Mouse (Mus musculus) c-Kit-positive CD71-negative TER-119-negative erythroid progenitor cells, embryonic 14.5 days (primary cell): ENCODE results near the gene Gm21970.

Source experiments
- DNase-seq: peaks from one replicate; pipeline ENCODE4 v3.0.0-alpha.2; 2013; ENCODE audit warnings: low read depth

The Gm21970 gene

DNA sequence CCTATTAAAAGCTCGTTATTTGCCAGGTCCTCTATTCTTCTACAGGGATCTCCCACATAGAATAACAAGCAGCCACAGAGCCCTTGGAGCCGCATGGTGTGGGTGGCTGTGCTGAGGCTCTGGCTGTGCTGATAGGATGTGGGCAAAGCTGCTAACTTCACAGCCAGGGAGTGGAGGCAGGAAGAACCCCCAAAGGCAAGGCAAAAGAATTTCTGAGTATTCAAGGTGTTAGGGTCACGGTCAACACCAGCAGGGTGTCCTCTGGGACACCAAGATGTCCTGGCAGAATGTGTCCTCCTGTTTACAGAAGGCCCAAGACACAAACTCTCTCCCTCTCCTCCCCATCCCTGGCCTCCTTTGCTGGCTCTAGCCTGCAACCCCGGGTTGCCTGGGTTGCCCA is 50.9 kb downstream of the Gm21970 start:
- DNase-seq: no peak

DNA sequence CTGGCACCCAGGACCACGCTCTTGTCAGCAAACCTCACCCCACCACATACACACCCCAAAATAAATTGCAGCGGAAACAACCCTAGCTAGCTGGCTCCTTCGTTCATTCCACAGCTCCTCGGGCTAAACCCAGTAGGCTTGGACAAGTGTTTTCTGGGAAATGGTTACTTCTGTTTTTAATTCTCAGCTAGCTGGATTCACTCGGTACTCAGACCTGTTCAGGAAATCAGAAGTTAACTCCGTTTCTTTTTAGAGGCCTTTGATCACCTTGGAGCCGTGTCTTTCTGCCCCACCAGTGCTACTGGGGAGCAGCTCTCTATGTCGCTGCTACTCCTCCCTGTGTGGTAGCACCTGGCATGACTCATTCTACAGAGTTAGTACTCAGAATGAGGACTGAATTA is 51.7 kb downstream of the Gm21970 start:
- DNase-seq: no peak

DNA sequence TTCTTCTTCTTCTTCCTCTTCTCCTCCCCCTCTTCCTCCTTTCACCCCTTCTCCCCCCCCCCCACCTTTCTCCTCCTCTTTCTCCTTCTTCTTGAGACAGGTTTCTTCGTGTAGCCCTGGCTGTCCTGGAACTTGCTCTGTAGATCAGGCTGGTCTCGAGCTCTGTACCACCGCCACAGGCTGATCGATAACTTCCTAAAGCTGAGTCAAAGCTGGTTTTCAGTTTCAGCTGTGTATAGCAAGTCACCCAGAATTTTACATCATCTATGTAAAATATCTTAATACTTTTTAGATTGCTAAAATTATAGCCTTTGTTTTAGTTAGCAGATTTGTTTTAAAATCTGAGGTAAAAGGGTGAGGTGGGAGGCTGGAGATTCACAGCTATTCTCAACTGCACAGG is 53.3 kb downstream of the Gm21970 start:
- DNase-seq: no peak

DNA sequence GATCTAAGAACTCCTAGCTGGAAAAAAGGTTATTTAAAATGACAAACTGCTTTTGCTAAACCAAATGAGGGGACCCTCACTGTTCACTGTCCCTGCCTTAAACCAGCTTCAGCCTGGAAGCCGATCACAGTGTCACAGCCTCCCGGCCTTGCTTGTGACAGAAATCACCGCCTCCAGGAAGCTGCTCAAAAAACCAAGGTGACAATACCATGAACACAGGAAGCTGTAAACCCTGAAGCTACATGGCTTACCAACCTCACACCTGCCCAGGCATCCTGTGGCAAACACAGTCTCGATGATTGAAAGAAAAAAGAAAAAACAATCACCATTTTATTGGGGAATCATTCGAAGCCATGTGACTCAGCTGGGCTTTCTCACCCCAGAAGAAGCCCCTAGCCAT is 54.0 kb downstream of the Gm21970 start:
- no peak for DNase-seq

DNA sequence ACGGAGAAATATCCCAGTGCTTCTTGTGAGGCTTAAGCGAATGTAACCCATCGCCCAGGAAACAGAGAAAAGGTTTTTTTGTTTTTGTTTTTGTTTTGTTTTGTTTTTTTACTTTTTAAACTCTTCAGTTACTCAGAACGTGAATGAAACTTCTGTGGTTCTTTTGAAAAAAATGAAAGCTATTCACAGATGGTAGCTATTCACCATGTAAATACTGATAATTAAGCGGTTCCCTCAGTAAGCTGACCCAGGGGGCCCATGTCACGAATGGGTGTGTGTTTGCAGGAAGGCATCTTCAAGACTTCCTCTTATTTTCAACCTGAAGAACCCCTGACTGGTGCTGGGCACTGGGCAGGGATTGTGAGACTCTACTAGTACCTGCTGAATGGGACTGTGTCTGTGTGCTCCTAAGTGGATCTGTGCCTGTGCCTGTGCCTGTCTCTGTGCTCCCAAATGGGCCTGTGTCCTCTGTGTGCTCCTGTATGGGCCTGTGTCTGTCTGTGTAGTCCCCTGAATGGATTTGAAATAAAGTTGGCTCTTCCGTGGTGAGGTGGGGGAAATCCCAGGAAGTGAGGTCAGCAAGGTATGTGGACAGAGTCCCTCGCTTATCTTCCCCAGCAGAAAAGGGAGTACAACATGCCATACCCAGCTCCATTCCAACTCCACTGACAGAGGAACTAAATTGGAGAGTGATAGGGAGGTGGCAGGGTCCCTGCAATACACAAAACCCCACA is 55.4 kb downstream of the Gm21970 start:
- DNase-seq: no peak

DNA sequence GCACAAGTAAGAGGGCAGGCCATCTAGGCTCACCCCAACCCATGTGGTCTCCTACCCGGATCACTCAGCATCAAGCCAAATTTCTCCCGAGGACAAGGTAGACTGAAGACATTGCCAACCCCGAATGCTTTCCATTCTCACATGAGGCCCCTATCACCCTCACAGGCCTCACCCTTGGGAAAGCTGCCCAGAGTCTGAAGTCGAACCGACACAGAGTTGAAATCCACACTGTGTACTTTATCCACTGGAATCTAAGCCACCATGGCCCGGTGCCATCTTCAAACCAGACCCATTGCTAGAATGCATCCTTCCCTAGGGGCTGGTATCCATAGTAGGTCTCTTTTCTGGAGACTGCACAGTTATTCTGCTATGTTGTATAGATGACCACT is 56.0 kb downstream of the Gm21970 start:
- no peak for DNase-seq

DNA sequence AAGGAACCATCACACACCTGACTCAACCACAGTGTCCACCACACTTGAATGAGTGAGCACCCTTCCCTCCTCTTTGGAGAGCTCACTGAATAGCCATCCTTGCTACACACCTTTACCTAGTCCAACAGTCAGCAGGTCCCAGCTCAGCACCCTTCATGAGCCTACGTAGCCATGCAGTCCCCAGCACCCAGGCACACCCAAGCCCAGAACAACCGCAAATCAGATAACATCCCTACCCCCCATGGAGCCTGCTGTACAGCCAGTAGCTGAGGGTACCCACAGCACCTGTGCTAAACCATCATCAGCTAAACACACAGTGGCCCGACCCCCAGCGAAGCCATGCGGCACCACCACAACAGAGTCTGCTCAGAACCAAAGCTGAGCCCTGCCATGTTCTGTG is 56.6 kb downstream of the Gm21970 start:
- DNase-seq: no peak

DNA sequence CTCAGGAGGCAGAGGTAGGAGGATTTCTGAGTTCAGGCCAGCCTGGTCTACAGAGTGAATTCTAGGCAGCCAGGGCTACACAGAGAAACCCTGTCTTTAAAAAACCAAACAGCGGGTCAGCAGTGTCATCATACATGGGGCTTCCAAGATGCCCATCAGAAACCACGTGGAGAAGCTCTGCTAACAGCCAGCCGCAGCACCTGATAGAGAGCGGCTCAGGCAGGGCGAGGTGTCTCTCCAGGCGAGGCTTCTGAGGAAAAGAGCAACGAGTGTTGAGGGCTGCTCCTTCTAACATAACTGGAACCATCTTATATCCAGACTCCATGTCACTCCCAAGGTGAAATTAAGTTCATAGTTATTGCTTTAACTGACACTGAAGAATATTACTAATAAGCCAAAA is 57.4 kb downstream of the Gm21970 start:
- DNase-seq: no peak

DNA sequence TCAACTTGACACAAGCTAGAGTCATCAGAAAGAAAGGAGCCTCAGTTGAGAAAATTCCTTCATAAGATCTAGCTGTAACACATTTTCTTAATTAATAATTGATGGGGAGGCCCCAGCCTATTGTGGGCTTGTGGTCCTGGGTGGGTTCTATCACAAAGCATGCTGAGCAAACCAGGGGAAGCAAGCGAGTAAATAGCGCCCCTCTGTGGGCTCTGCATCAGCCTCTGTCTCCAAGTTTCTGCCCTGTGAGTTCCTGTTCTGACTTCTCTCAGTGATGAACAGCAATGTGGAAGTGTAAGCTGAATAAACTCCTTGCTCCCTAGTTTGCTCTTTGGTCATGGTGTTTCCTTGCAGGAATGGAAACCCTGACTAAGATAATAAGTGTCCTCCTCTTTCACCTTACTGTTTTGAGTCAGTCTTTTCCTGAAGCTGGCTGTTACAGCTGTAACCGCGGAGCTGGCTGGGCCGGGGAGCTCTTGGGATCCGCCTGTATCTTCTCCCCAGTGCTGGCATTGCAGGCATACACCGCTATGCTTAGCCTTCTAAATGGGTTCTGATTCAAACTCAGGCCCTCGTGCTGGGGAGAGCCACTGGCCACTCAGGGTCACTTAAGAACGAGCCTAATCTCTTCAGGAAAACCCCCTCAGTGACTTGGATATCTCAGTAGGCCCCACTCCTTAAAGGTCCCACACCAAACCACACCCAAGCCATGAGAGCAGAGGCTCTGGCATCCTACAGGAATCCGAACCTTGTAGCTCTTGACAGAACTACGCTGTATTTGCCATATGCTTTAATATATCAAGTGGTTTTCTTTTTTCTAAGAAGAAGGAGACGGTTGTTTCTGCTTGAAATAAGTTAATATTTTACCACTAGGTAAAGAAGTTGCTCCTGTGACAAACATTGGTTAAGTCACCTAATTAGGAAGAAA is 58.9 kb downstream of the Gm21970 start:
- DNase-seq: no peak

DNA sequence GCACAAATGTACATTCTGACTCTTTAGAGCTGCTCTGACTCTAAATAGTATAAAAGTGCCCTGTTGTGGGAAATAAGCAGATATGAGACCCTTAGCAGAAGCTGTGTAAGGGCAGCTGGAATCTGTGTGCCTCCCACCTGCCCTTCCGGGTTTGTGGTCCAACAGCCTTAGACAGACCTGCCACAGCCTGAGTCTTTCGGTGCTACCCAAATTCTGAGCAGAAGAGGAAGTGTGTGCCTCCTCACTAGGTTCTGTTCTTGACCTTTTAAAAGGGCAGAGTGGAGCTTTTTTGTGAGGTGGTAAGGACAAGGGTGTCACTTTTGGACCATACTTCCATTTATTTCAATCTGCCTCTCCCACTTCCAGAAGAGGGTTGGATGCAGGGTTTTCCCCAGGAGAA is 60.4 kb downstream of the Gm21970 start:
- DNase-seq: no peak

DNA sequence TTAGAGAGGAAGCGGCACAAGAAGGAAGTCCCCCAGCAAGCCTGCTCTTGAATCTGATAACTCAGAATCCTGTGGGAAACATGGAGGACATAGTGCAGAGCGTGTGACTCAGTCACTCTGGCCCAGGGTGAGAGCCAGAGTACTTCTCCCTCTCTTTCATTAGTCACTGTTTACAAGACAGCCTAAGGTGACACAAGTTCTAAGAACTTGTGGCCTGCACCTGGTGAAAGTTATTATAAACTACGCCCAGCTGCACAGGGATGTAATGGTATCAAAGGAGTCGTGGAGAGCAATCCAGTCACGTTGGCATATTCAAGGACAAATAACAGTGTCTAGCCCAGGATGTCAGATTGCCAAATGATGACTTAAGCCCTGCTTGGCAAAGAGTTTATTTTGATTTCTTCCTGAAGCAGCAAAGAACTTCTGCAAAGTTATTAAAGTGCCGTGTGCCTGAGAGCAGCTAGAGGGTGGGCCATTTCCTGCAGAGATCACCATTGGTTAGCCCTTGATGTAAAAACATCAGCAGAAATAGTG is 60.9 kb downstream of the Gm21970 start:
- DNase-seq: no peak

DNA sequence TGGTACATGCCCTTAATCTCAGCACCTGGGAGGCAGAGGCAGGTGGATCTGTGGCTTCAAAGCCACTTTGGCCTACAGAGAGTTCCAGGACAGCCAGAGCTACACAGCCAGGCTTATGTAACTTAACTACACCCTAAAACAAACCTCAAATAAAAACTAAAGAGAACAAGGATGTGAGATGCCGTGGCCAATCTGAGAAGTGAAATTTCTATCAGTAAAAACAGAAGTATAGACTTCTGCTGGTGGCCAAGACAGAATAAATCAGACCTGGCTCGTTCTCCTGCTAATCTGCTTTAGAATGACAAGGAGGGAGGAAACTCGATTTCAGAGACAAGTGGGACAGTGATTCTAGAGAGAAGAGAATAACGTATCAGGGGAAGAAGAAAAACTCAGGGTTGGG is 64.3 kb downstream of the Gm21970 start:
- DNase-seq: no peak

DNA sequence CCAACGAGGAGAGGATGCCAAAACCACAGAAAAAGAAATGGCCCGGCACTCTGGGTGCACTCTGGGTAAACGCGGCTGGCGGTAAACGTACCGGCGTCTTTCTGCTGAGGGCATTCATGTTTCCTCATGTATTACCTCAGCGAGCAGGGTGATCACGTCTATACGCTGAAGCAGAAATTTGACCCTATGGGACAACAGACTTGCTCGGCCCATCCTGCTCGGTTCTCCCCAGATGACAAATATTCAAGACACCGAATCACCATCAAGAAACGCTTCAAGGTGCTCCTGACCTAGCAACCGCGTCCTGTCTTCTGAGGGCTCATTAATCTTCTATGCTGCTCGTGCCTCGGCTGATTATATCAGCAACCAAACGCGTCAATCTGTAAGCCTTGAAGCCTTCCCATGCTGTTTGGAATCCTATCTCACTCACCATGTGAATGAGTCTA is 66.8 kb downstream of the Gm21970 start:
- DNase-seq: no peak

DNA sequence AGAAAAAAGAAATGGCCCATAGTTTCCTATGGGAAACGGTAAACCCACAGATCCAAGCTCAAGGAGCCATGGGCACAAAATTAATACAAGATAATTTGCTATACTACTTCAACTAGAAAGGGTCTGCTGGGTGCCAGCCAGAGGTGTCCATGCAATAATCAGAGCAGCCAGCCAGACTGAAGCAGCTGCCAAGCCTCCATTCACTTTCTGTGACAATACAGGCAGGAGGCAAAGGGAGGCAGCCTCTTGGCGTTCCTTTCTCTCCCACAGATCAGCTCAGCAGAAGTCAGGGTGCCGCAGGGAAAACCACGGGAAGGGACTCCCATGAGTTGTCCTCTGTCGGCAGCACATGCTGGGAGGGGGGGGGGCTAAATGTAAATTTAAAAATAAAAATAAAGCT is 67.5 kb downstream of the Gm21970 start:
- DNase-seq: no peak

DNA sequence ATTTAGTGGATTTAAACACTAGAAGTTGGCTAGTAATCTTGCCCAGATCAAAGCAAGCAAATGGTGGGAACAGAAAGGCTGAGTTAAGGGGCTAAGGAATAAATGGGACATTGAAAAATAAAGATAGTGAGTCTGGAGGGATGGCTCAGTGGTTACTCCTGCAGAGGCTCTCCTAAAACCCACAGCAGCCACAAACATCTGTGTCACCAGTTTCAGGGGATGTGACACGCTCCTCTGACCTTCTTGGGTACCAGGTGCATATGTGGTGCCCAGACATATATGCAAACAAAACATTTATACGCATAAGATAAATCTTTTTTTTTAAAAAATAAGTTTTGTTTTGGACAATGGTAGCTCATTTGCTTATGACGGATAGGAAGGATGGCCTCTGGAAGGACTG is 67.9 kb downstream of the Gm21970 start:
- DNase-seq: no peak

DNA sequence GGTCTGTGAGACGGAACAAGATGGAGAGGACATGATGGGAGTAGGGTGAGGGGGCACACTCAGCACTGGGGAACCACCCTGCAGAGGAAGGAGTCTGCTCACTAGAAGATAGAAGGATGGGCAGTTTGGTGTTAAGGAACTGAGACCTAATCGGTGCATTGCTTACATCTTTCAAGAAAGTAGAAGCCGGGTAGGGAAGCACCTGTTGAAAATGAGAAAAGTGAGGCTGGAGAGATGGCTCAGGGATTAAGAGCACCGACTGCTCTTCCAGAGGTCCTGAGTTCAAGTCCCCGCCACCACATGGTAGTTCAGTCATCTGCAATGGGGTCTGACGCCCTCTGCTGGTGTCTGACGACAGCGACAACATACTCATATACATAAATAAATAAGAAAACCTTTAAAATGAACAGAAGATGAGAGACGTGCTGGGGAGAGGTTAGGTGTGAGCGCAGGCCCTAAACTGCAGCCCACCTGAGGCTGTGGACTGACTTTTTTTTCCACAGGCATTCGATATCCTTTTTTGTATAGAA is 68.4 kb downstream of the Gm21970 start:
- no peak for DNase-seq

DNA sequence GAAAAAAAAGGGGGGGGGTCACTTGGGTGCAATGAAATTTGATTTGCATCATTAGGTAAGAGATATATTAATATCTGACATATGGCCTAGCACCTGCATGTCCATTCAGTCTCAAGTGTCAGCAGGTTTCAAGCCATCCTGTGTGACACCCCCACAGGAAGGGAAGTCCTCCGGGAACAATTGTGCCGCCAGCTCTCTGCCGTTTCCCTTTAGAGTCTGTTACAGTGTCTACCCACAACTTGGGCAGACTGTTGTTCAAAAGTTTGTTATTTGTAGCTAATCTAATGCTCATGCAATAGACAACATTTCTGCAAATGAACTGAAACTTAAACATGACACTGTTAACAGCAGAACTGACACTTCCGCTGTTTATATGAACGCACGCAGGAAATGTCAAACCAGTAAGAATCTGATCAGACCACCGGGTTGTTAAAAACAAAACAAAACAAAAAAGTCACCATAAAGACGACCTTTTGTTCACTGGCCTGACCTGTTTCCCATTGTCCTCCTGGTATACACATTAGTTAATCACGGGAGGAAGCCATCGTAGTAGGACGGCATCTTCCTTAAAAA is 69.6 kb downstream of the Gm21970 start:
- DNase-seq: no peak

DNA sequence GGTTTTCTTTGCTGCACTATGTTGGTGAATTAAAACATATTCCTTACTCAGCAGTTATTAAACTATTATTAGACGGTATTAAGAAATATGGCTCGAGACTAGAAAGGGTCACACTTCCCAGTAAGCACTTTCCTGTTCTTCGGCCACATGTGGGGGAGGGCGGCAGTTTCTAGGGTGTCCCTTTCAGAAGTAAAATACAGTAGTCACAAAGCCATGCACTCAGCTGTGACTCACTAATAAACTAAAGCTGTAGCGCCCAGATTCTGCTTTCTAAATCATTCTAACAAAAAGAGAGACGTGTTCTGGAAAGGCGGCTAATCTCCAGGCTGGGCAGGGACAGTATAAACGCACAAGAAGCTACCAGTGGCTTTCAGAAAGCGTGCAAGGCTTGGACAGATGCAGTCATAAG is 70.3 kb downstream of the Gm21970 start:
- DNase-seq: no peak

DNA sequence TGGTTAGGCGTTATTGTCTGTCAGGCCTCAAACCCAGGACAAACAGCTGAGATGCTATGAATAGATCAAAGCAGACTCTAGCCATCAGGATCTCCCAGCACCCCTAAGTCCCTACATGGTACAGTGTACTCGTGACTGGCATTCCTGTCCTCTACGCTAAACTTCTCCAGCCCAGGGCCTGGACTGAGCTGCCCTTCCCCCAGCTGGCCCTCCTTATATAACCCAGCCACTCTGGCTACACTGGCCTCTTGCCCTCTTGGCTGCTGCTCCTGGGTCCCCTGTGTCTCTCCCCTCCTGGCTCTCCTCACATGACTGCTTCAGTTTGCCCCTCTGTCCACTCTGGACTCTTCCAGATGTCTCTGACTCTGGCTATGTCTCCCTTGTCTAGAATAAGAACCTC is 71.1 kb downstream of the Gm21970 start:
- no peak for DNase-seq

DNA sequence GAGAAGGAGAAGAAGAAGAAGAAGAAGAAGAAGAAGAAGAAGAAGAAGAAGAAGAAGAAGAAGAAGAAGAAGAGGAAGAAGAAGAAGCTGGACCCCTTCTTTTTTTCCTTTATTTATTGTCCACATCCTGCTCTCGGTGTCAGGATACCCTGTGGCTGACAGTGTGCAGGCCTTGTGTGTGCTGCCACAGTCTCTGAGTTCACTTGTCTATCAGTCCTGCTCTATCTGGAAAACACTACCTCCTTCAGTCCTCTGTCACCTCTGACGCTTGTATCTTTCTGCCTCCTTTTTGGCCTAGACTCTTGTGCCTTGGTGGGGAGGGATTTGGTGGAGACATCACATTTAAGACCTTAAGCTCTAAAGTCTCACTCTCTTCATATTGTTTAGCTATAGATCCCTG is 71.9 kb downstream of the Gm21970 start:
- DNase-seq: no peak

DNA sequence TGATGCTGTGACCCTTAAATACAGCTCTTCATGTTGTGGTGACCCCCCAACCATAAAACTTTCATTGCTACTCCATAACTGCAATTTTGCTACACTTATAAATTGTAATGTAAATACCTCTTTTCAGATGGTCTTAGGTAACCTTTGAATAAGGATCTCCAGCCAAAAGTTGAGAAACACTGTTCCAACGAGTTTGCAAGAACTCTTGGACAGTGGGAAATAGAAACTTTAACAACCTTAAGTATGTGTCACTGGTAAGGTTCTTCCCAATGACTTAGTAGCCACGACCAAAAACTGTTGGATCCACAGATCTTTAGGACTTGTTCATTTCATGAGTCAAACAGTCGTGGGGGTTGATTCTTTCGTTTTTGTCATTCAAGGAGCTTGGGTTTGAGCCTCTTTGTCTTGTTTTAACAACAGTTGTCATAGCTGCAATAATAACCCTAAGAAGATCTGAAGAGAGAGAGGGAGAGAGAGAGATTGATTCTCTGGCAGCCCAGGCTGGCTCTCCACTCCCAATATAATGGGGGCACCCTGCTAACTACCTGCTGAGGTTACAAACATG is 72.4 kb downstream of the Gm21970 start:
- DNase-seq: no peak
